ENCODE assay signal across 11 mouse cellular contexts in genomic region chr1:151845926-151846782, GRCm38 (mm10).
DNase-seq lines count a peak whose midpoint lies in the region; ATAC-seq lines count a peak whose summit lies in the region.
"Had no signal": no experiment of that assay in that cellular context is flagged by ENCODE, and none has a peak within 500 bp of the region (broad histone marks: within the 10 kb centered on the region; RNA-seq: fewer than 3 reads in every experiment).

No protein-coding gene starts in this region.

- no peak overlapping the region for H3K4me2 ChIP-seq in limb, embryonic 13.5 days (replicated peaks)
- H3K4me2 ChIP-seq in embryonic facial prominence, embryonic 14.5 days (ENCODE audit: low read depth, low read length), result no peak overlapping the region
- no peak overlapping the region for H3K4me2 ChIP-seq in neural tube, embryonic 14.5 days (ENCODE audit: low read depth, low read length)
- H3K4me2 ChIP-seq: stomach, embryonic 15.5 days had no signal

- 59% methylated on average over 19 of the region's 19 CpGs for WGBS in limb, embryonic 13.5 days
- 66% methylated on average over 19 of the region's 19 CpGs for WGBS in limb, embryonic 10.5 days
- WGBS in embryonic facial prominence, embryonic 14.5 days, result 57% methylated on average over 19 of the region's 19 CpGs
- WGBS in neural tube, embryonic 14.5 days, result 56% methylated on average over 19 of the region's 19 CpGs
- WGBS in forebrain, embryonic 10.5 days, result 66% methylated on average over 19 of the region's 19 CpGs

- H3K27ac ChIP-seq in limb, embryonic 13.5 days, result no peak overlapping the region
- H3K27ac ChIP-seq in limb, embryonic 10.5 days, result no peak overlapping the region
- no peak overlapping the region for H3K27ac ChIP-seq in embryonic facial prominence, embryonic 14.5 days (replicated peaks; ENCODE audit: low read depth, low read length)
- H3K27ac ChIP-seq in neural tube, embryonic 14.5 days (ENCODE audit: low read depth, low read length), result peak overlapping the region; percentile 45; the same call in 1 of the 2 replicates
- no peak overlapping the region for H3K27ac ChIP-seq in forebrain, embryonic 10.5 days
- H3K27ac ChIP-seq: stomach, embryonic 15.5 days had no signal

- H3K4me1 ChIP-seq in limb, embryonic 13.5 days, result peaks cover 24% of the 10 kb centered on the region
- peaks cover 10% of the 10 kb centered on the region; the same call in 1 of the 2 replicates for H3K4me1 ChIP-seq in limb, embryonic 10.5 days
- H3K4me1 ChIP-seq in embryonic facial prominence, embryonic 14.5 days (ENCODE audit: control insufficient read depth, insufficient read depth, low read length), result no peaks in the 10 kb centered on the region
- H3K4me1 ChIP-seq in neural tube, embryonic 14.5 days (ENCODE audit: control insufficient read depth, insufficient read depth, low read length), result peaks cover 3% of the 10 kb centered on the region; the same call in 1 of the 2 replicates
- peaks cover 7% of the 10 kb centered on the region; the same call in 1 of the 2 replicates for H3K4me1 ChIP-seq in forebrain, embryonic 10.5 days
- H3K4me1 ChIP-seq: stomach, embryonic 15.5 days had no signal

- peak; percentile 28 for DNase-seq in cerebellum, adult 11 months
- DNase-seq in limb, embryonic 10.5 days (ENCODE audit: low spot score), result no peak
- DNase-seq in embryonic facial prominence, embryonic 14.5 days (ENCODE audit: low spot score), result no peak
- DNase-seq in forebrain, embryonic 10.5 days (ENCODE audit: extremely low spot score, low spot score), result no peak
- DNase-seq in layer of hippocampus, postnatal 36 days, result no peak
- DNase-seq: adrenal gland, postnatal 36 days; left cerebral cortex, postnatal 4 days had no signal

- no peak overlapping the region for H3K9ac ChIP-seq in limb, embryonic 13.5 days
- H3K9ac ChIP-seq in embryonic facial prominence, embryonic 14.5 days (ENCODE audit: low read depth, low read length), result no peak overlapping the region
- H3K9ac ChIP-seq in neural tube, embryonic 14.5 days (replicated peaks; ENCODE audit: low read depth, low read length), result no peak overlapping the region
- H3K9ac ChIP-seq: stomach, embryonic 15.5 days had no signal

- H3K4me3 ChIP-seq in limb, embryonic 13.5 days, result no peak overlapping the region
- H3K4me3 ChIP-seq in limb, embryonic 10.5 days, result no peak overlapping the region
- H3K4me3 ChIP-seq in embryonic facial prominence, embryonic 14.5 days (ENCODE audit: low read depth, low read length), result no peak overlapping the region
- H3K4me3 ChIP-seq in neural tube, embryonic 14.5 days (ENCODE audit: low read depth, low read length), result no peak overlapping the region
- H3K4me3 ChIP-seq in forebrain, embryonic 10.5 days, result no peak overlapping the region
- H3K4me3 ChIP-seq: stomach, embryonic 15.5 days had no signal

- peaks cover 6% of the 10 kb centered on the region; the same call in 1 of the 2 replicates for H3K27me3 ChIP-seq in limb, embryonic 13.5 days
- H3K27me3 ChIP-seq in limb, embryonic 10.5 days (ENCODE audit: low read depth, poor library complexity, severe bottlenecking), result no peaks in the 10 kb centered on the region
- H3K27me3 ChIP-seq in embryonic facial prominence, embryonic 14.5 days (replicated peaks; ENCODE audit: control insufficient read depth, insufficient read depth, low read length), result no peaks in the 10 kb centered on the region
- H3K27me3 ChIP-seq in neural tube, embryonic 14.5 days (ENCODE audit: control insufficient read depth, insufficient read depth, low read length), result no peaks in the 10 kb centered on the region
- no peaks in the 10 kb centered on the region for H3K27me3 ChIP-seq in forebrain, embryonic 10.5 days (ENCODE audit: poor library complexity, severe bottlenecking)
- H3K27me3 ChIP-seq: stomach, embryonic 15.5 days had no signal

- no peaks in the 10 kb centered on the region; the same call in 1 of the 2 replicates for H3K9me3 ChIP-seq in limb, embryonic 13.5 days
- H3K9me3 ChIP-seq in limb, embryonic 10.5 days (replicated peaks), result no peaks in the 10 kb centered on the region
- H3K9me3 ChIP-seq in embryonic facial prominence, embryonic 14.5 days (ENCODE audit: control insufficient read depth, low read length), result no peaks in the 10 kb centered on the region
- H3K9me3 ChIP-seq in neural tube, embryonic 14.5 days (ENCODE audit: control insufficient read depth, low read length), result no peaks in the 10 kb centered on the region
- H3K9me3 ChIP-seq in forebrain, embryonic 10.5 days, result peaks cover 5% of the 10 kb centered on the region; the same call in 1 of the 2 replicates
- H3K9me3 ChIP-seq: stomach, embryonic 15.5 days had no signal

- ATAC-seq in cerebellum, adult (ENCODE audit: insufficient number of reproducible peaks, low FRiP score, low TSS enrichment), result no peak
- 0 out of 2 replicates have a peak, but pooled peaks have one; percentile 36 for ATAC-seq in limb, embryonic 13.5 days (ENCODE audit: low FRiP score, low read depth)
- ATAC-seq in embryonic facial prominence, embryonic 14.5 days (ENCODE audit: low read depth), result 0 out of 2 replicates have a peak, but pooled peaks have one; percentile 44
- ATAC-seq in neural tube, embryonic 14.5 days (ENCODE audit: low read depth), result peak; percentile 57

- H3K36me3 ChIP-seq in limb, embryonic 13.5 days, result no peaks in the 10 kb centered on the region
- H3K36me3 ChIP-seq in limb, embryonic 10.5 days, result no peaks in the 10 kb centered on the region
- H3K36me3 ChIP-seq in embryonic facial prominence, embryonic 14.5 days (ENCODE audit: control insufficient read depth, insufficient read depth, low read length), result no peaks in the 10 kb centered on the region
- H3K36me3 ChIP-seq in neural tube, embryonic 14.5 days (ENCODE audit: control insufficient read depth, insufficient read depth, low read length), result no peaks in the 10 kb centered on the region
- no peaks in the 10 kb centered on the region for H3K36me3 ChIP-seq in forebrain, embryonic 10.5 days (replicated peaks)
- H3K36me3 ChIP-seq: stomach, embryonic 15.5 days had no signal
